Mouse (Mus musculus) adrenal gland, adult 18-20 months (tissue): ENCODE data around the gene Ctxn1. TPM values are rescaled to one million over a fixed set of nuclear protein-coding genes. Genes with fewer than 3 reads are reported as not detected.
"Not testable (repeated sequence)": the region's sequence is repeated elsewhere in the genome, so short reads cannot be mapped to it uniquely, and the experiment has no call there.

Experiments
- DNase-seq, 2 experiments: peaks; one replicate each; pipeline ENCODE4 v3.0.0; 2021 to 2022; ENCODE audit warnings: low spot score in 2 of 2
- long read RNA-seq, 2 experiments: library from polyadenylated mRNA; stranded (forward); transcript quantifications; one replicate each; pipeline ENCODE4 v2.0.0; 2021
- total RNA-seq, 2 experiments: library from RNA; stranded (reverse); gene quantifications; 1 replicate in 1 of 2; 2 replicates in 1 of 2; pipeline ENCODE4 v1.2.3; 2021

The Ctxn1 gene
- total RNA-seq, result 1 to 10 TPM; 6.4 to 7.8 TPM
- long read RNA-seq, experiment 1, partial matches to known transcripts, result 0 of 3 reads
- long read RNA-seq, experiment 1, other reads (novel, unspliced or antisense), result 0 of 3 reads
- long read RNA-seq, experiment 2, transcript Ctxn1-201 (2 exons, 1,212 nt), result major isoform, 10 of 11 reads
- long read RNA-seq, experiment 2, partial matches to known transcripts, result 0 of 11 reads
- long read RNA-seq, experiment 2, other reads (novel, unspliced or antisense), result 1 of 11 reads

DNA sequence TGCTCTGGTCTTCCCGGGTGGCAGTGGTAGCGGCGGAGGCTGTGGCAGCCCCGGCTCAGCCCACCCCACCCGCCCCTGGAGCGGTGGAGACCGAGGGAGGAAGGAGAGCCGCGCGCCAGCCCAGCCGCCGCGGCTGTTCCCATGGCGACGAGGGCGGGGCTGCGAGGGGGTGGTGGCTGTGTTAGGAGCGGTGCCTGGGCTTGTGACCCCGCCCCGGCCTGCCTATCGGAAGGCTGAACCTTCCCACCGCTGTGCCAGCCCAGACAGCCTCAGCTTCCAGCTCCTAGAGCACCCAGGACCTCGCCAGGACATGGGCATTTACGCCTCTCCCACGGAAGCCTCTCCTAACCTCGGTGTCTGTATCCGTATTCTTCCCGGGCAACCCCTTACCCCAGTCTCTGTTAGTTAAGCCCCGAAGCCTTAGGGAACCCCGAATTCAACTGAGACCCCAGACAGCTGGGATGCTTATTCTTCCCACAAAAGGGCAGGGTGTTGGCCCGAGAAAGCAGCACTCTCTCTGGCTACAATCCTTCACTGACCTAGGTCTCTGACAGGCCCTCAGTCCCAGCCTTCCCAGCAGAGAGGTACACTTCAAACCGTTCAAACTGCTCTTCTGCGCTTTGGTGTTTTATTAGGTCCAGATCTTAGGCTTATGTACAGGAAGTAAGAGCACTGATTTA lies at the start of gene Ctxn1:
Gene Ctxn1 (minus strand): TSS at position 150 of the 680 bp plus-strand sequence.
- DNase-seq, result peak; percentile 98

GRCm38 (mm10) chr8:4305838-4306237 lies 46.8 kb upstream of the Ctxn1 start:
- DNase-seq, result no peak

DNA sequence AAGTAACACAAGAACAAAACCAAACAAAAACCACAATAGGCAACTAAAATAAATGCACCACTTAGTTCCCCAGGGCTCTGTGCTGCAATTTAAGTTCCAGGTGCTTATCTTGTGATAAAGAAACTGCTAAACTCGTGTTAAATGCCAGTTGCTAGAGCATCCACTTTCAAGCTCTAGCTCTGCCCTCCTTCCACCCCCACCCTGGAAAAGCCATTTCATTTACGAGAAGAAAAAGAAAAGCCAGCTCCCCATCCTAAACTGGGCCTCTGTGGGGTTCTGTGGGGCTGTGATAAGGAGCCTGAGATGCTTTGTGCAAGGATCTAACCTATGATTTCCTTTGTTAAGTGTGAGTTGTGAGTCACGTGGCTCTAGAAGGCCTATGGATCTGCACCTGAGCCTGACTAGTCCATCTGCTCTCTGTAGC lies 45.1 kb upstream of the Ctxn1 start:
- no peak for DNase-seq

DNA sequence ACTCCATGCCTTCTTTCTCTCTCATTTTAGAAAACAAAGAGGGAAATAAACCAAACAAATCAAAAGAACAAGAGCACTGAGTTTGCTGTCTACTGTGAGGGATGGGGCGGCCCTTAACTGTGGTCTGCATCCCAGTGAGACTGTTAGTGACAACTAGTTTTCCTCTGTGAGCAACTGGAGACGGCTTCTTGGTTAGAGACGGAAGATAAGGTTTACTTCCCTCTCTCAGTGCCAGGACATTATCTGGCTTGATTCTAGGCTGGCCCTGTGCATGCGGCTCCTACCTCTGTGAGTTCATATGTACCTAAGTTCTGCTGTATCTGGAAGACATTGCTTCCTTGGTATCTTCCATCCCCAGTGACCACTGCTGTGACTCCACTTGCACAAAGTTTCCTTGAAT lies 38.7 kb upstream of the Ctxn1 start:
- DNase-seq, result no peak

GRCm38 (mm10) chr8:4292738-4293137 lies 33.7 kb upstream of the Ctxn1 start:
- no peak for DNase-seq

DNA sequence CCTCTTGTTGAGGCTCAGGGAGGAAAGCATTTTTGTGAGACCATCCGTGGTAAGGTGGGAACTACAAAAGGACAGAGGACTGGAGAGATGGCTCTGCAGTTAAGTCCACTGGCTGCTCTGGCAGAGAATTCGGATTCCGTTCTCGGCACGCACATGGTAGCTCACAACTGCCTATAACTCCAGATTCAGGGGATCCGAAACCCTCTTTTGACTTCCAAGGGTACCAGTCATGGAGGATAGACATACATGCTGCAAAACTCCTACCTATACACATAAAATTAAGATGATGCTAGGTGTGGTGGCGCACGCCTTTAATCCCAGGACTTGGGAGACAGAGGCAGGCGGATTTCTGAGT lies 17.0 kb upstream of the Ctxn1 start:
- DNase-seq, result no peak

DNA sequence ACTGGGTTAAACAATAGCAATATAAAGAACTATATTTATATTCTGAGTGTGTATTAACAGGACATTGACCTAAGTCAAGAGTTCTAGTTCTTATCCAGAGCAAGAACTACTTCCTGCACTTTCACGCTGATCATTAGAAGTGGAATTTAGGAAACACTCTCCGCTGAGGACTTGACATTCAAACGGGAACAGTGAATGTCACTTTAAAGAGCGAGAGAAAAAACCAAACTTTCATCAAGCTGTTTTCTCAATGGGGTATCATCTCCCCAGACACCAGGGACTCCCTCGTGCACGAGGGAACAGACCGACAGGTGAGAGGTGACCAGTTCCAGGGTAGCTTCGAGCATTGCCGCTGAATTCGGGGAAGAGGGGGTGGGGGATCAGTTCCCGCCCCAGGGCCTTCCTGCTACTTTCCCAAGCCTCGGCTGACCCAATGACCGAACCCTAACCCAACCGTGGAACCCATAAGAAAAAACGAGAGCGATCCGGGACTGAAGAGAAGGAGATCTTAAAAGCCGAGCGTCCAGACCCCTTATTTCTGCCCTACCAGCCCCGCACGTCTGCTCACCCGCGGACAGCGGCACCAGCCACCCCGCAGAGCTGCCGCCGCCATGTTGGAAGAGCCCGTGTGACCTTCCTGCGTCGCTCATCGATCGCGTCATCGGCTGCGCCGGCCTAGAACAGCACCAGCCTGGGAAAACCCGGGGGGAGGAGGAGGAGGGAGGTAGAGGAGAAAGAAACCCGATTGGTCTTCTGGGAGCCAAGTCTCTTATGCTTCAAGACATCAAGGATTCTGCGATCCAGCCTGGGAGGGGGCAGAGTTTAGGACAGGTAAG lies 16.4 kb upstream of the Ctxn1 start, which contains the start of gene Timm44:
Gene Timm44 (minus strand): TSS at position 639 of the 836 bp plus-strand sequence.
- DNase-seq, result peak; percentile 95

DNA sequence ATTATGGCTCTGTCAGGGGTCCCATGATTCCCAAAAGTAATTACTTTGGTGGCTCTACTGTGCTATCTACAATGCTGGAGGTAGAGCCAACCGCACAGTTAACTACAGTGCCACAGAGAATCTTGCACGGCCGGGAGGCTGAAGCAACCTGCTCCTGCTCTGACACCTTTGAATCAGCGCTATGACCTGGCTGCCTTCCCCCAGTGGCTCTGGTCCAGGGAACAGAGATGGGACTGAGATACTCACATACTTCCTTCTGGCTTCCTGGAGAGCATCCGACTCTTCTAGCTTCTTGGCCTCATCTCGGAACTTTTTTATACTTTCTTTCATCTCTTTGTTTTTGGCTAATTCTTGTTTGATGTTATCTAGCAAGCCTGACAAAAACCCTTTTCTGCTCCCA lies 10.5 kb upstream of the Ctxn1 start:
- DNase-seq, result no peak

DNA sequence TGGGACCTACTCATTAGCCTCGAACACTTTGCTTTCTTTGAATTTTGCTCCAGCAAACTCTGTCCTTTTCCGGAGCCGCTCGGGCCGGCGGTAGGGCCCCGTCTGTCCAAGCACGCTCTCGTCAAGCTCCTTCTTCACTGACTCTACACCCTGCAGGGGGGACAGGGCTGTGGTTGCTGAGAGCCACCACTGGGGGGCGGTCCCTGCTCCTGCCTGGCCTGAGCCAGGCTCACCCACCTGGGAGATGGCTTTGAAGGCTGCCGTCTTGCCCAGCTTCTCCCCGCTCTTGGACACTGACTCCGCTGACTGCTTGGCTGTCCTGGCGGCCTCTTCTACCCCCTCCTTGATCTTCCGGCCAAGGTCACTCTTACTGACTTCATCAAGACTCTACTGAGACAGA lies 8.6 kb upstream of the Ctxn1 start:
- DNase-seq, result no peak

- no peak for DNase-seq
Measured at GRCm38 (mm10) chr8:4265160-4265914, 6.3 kb upstream of the Ctxn1 start.

- DNase-seq, result no peak
Measured at GRCm38 (mm10) chr8:4263105-4263791, 4.2 kb upstream of the Ctxn1 start.

- no peak for DNase-seq
Measured at GRCm38 (mm10) chr8:4259805-4260170, 714 bp upstream of the Ctxn1 start.

- DNase-seq, result no peak
Measured at GRCm38 (mm10) chr8:4258678-4259077, 396 bp downstream of the Ctxn1 start.

GRCm38 (mm10) chr8:4258233-4258632 lies 841 bp downstream of the Ctxn1 start:
- peak; percentile 67 to 73 for DNase-seq

DNA sequence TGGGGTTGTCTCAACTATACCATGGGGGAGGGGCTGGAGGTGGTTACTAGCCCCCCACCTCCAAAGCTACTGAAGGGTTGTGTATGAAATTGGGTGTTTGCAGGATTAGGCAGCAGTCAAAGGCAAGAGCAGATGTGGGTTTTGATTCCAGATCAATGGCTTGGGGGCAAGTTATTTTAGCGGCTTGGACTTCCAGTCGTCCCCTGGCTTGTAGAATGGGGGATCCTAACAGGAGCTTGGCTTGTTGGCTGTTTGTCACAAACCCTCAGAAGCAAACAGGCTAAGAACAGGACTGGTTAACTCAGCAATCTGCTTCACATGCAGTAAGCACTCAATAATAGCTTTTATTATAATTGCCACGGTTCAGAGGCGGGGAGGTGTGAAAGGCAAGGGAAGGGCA lies 1.7 kb downstream of the Ctxn1 start:
- DNase-seq, result no peak

- no peak for DNase-seq
Measured at GRCm38 (mm10) chr8:4256911-4257310, 2.2 kb downstream of the Ctxn1 start.

GRCm38 (mm10) chr8:4255471-4255870 lies 3.6 kb downstream of the Ctxn1 start:
- not testable (repeated sequence) for DNase-seq

GRCm38 (mm10) chr8:4254001-4254400 lies 5.1 kb downstream of the Ctxn1 start:
- DNase-seq, result no peak

DNA sequence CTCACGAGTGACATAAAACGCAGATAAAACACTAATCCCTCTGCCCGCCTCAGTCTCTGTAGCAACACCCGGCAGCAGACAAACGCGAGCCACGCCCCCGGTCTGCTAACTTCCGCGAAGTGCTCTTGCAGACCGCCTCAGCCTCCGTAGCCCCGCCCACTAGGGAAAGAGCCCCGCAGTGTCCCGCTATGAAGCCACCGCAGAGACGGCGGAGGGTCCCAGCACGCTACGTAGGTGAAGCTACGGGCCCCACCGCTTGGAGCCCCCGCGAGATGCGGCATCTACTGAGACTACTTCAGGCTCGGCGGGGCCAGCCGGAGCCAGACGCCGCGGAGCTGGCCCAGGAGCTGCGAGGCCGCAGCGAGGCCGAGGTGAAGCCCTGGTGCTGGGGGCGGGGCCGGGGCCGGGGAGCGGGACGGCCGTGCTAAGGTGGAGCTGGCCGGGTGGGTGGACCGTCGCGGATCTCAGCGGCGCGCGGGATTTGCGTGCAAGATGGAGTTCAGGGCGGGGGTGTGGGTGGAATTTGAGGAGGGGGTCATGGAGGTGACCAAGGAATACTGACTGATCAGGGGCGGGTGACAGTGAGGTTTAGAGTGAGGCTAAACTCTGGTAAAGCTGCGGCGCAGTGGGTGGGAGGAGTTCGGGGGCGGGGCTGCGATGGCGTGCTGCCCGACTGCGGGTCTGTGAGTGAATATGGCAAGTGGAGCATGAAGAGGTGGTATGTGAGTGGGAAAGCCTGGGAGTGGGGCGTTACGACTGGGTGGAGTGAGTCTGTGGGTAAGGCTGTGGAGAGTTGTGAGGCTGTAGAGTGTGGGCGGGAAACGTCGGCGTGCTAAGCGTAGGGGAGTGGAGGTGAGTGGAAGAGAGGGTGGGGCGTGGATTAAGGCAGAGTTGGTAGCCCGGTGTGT lies 5.9 kb downstream of the Ctxn1 start, which contains the start of gene Snapc2:
Gene Snapc2 (plus strand): TSS at position 147 of the 908 bp plus-strand sequence.
- DNase-seq, result peak; percentile 96
